Mouse (Mus musculus) midbrain, embryonic 14.5 days (tissue): ENCODE measurements around the gene Vps50. TPM values are rescaled to one million over a fixed set of nuclear protein-coding genes. Genes with fewer than 3 reads are reported as not detected.
"Not testable (repeated sequence)": the region's sequence is repeated elsewhere in the genome, so short reads cannot be mapped to it uniquely, and the experiment has no call there.

Experiments
- ATAC-seq: fragments of 200-750 bp; cut with Nextera tagmentation; 2 replicates; pipeline ENCODE4 v1.8.0; 2017; ENCODE audit warnings: moderate number of reproducible peaks, moderate library complexity; ENCODE audit not compliant: low FRiP score, low TSS enrichment
- DNase-seq: peaks from one replicate; pipeline ENCODE4 v3.0.0-alpha.2; 2015
- H3K27ac ChIP-seq: fragments of 300-500 bp; sonication (generic); replicated peaks from 2 replicates; pipeline ENCODE4 v1.5.1; 2014; ENCODE audit warnings: mild to moderate bottlenecking, low read depth, low read length, moderate library complexity
- H3K27me3 ChIP-seq: fragments of 300-500 bp; sonication (generic); 2 replicates; pipeline ENCODE4 v1.6.1; 2014; ENCODE audit warnings: low read length, control low read depth, mixed read lengths; ENCODE audit not compliant: control insufficient read depth, insufficient read depth
- H3K36me3 ChIP-seq: fragments of 300-500 bp; sonication (generic); 2 replicates; pipeline ENCODE4 v1.6.1; 2014; ENCODE audit warnings: low read length, control low read depth; ENCODE audit not compliant: control insufficient read depth, insufficient read depth
- H3K4me1 ChIP-seq: fragments of 300-500 bp; sonication (generic); 2 replicates; pipeline ENCODE4 v1.6.1; 2014; ENCODE audit warnings: mild to moderate bottlenecking, antibody characterized with exemption, low read length, control low read depth; ENCODE audit not compliant: control insufficient read depth, insufficient read depth
- H3K4me2 ChIP-seq: fragments of 300-500 bp; sonication (generic); 2 replicates; pipeline ENCODE4 v1.6.1; 2014; ENCODE audit warnings: mild to moderate bottlenecking, low read length, moderate library complexity
- H3K4me3 ChIP-seq: fragments of 300-500 bp; sonication (generic); replicated peaks from 2 replicates; pipeline ENCODE4 v1.5.1; 2014; ENCODE audit warnings: low read depth, low read length
- H3K9ac ChIP-seq: fragments of 300-500 bp; sonication (generic); replicated peaks from 2 replicates; pipeline ENCODE4 v1.6.1; 2014; ENCODE audit warnings: mild to moderate bottlenecking, low read length, moderate library complexity
- H3K9me3 ChIP-seq: fragments of 300-500 bp; sonication (generic); 2 replicates; pipeline ENCODE4 v1.6.1; 2016; ENCODE audit warnings: low read length, control low read depth, mixed read lengths; ENCODE audit not compliant: control insufficient read depth
- WGBS: fragments of 180-500 bp; shearing (Covaris S2); extraction: QIAGEN DNeasy Blood & Tissue Kit; methylation state at CpG from one replicate; pipeline ENCODE4 v1.1.7; 2014; 5-methylcytosine and 5-hydroxymethylcytosine counted together
- polyA plus RNA-seq: library from polyadenylated mRNA; unstranded; fragments of >200 nt; fragmentation: Nextera tagmentation; extraction: Ambion mirVana; gene quantifications from 2 replicates; pipeline ENCODE4 v1.2.1, GENCODE M21; 2014

Gene Vps50
- polyA plus RNA-seq, 1 experiment from 2014 or later, result 59.8 TPM

DNA sequence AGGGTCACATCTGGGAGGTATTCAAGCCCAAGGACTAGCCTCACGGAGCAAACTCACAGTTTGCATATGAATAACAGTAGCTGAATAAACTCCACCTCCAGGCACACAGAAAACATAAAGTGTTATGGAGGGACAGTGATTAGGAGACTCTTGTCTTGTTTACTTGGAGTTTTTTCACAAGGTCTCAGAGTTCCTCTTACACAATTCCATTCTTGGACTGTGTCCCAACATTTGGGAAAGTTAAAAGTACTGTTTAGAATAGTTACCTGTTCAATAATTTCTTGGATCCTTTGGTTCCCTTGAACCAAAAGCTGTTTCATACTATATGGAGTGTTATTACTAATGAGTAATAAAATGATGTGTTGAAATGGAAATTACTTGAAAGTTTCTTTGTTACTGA, 46.8 kb downstream of the Vps50 start:
- H3K9me3 ChIP-seq, result no peaks in the 10 kb centered on the region
- H3K36me3 ChIP-seq, result 0 out of 2 replicates have a peak, but pooled peaks cover 4% of the 10 kb centered on the region
- ATAC-seq (no peak), DNase-seq (no peak)
- no peaks in the 10 kb centered on the region for H3K4me1 ChIP-seq
- H3K4me3 ChIP-seq, result no peak overlapping the region
- no peak overlapping the region for H3K27ac ChIP-seq
- no peaks in the 10 kb centered on the region for H3K27me3 ChIP-seq
- H3K9ac ChIP-seq, result no peak overlapping the region
- 43% methylated on average over 1 of the region's 1 CpGs for WGBS
- no peak overlapping the region for H3K4me2 ChIP-seq

GRCm38 (mm10) chr6:3548959-3549358, 50.8 kb downstream of the Vps50 start:
- Histone ChIP-seq H3K4me2 (no peak overlapping the region), H3K4me1 (no peaks in the 10 kb centered on the region), H3K9me3 (no peaks in the 10 kb centered on the region), H3K27me3 (no peaks in the 10 kb centered on the region), H3K4me3 (no peak overlapping the region), H3K27ac (no peak overlapping the region), H3K36me3 (0 out of 2 replicates have a peak, but pooled peaks cover 6% of the 10 kb centered on the region), H3K9ac (no peak overlapping the region)
- ATAC-seq, result no peak; the same call in 1 of the 2 replicates
- peak; percentile 22 for DNase-seq
- WGBS, result 61% methylated on average over 3 of the region's 3 CpGs

DNA sequence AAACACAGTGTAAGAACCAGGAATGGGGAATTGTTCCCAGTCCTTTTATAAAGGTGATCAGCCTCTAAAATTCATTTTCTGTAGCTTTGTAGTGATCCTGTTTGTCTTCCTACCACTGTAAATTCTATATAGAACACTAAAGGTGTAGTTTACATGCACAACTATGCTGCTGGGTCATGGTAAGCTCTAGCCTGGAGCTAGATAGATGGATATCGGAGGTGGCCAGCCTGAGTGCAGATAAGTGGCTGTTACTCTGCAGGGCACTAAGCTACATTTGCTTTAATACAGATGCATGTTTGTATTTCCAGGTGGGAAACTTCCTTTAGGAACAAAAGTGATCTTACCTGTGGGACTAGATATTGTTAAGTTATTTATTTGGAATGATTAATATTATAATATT, 51.8 kb downstream of the Vps50 start:
- Histone ChIP-seq H3K4me1 (no peaks in the 10 kb centered on the region), H3K27ac (no peak overlapping the region), H3K9me3 (no peaks in the 10 kb centered on the region), H3K9ac (no peak overlapping the region), H3K36me3 (0 out of 2 replicates have a peak, but pooled peaks cover 6% of the 10 kb centered on the region), H3K4me3 (no peak overlapping the region), H3K27me3 (no peaks in the 10 kb centered on the region), H3K4me2 (no peak overlapping the region)
- DNase-seq (no peak), ATAC-seq (no peak)
- WGBS, result 89% methylated on average over 1 of the region's 1 CpGs

- H3K4me3 ChIP-seq, H3K4me1 ChIP-seq, H3K4me2 ChIP-seq, H3K27me3 ChIP-seq, ATAC-seq, H3K9me3 ChIP-seq, H3K9ac ChIP-seq, H3K27ac ChIP-seq, DNase-seq: not testable (repeated sequence)
- WGBS, result 92% methylated on average over 9 of the region's 9 CpGs
- peaks cover 10% of the 10 kb centered on the region; the same call in 1 of the 2 replicates for H3K36me3 ChIP-seq
Observed at GRCm38 (mm10) chr6:3552681-3553080, 54.5 kb downstream of the Vps50 start.

DNA sequence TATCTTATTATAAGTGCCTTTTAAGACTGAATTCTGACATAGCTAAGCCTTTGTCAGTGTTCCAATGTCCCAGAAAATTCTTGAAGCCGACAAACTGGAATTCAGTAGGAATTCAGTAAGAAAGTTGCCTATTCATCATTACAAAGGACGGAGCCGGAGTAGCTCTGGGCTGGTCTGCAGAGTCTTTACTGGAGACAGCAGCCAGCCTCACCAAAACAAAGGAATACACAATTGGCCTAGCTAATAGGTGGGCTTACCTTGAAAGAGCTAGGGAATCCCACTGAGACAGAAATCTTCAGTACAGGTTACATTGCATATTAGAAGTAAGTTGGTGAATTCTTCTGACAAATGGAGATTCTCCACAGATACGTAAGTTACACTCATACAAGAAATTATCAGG, 59.0 kb downstream of the Vps50 start:
- Histone ChIP-seq H3K27me3 (no peaks in the 10 kb centered on the region), H3K4me1 (no peaks in the 10 kb centered on the region), H3K36me3 (peaks cover 8% of the 10 kb centered on the region; the same call in 1 of the 2 replicates), H3K4me2 (no peak overlapping the region), H3K27ac (no peak overlapping the region), H3K9me3 (no peaks in the 10 kb centered on the region), H3K4me3 (no peak overlapping the region), H3K9ac (no peak overlapping the region)
- DNase-seq (no peak), ATAC-seq (no peak)
- 75% methylated on average over 4 of the region's 4 CpGs for WGBS

- no peak overlapping the region for H3K27ac ChIP-seq
- H3K9me3 ChIP-seq, result no peaks in the 10 kb centered on the region
- H3K4me1 ChIP-seq, result no peaks in the 10 kb centered on the region
- peaks cover 8% of the 10 kb centered on the region; the same call in 1 of the 2 replicates for H3K36me3 ChIP-seq
- no peaks in the 10 kb centered on the region for H3K27me3 ChIP-seq
- H3K4me3 ChIP-seq, result no peak overlapping the region
- ATAC-seq (no peak), DNase-seq (no peak)
- H3K4me2 ChIP-seq, result no peak overlapping the region
- 70% methylated on average over 5 of the region's 5 CpGs for WGBS
- H3K9ac ChIP-seq, result no peak overlapping the region
Observed at GRCm38 (mm10) chr6:3560009-3560408, 61.8 kb downstream of the Vps50 start.

DNA sequence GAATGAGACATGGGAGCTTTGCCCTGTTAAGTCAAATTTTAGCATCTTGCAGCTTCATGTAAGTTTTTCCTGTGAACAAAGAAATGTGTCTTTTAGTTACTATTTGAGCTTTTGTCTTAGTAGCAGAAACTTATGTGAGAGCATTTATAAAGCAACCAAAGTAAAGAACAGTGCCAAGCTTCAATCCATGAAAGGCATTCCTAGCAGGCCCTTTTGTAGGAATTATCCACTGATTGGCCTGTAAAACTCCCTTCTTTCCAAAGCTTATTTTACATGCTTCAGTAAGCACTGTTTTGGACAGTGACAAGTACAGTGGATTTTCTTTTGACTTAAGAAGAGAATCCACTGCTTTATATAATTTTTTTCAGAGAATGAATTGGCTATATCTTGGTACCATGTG, 64.1 kb downstream of the Vps50 start:
- Histone ChIP-seq H3K4me1 (no peaks in the 10 kb centered on the region), H3K9me3 (no peaks in the 10 kb centered on the region), H3K36me3 (peaks cover 5% of the 10 kb centered on the region; the same call in 1 of the 2 replicates), H3K27me3 (no peaks in the 10 kb centered on the region), H3K9ac (no peak overlapping the region), H3K27ac (no peak overlapping the region), H3K4me2 (no peak overlapping the region), H3K4me3 (no peak overlapping the region)
- DNase-seq (no peak), ATAC-seq (no peak)

DNA sequence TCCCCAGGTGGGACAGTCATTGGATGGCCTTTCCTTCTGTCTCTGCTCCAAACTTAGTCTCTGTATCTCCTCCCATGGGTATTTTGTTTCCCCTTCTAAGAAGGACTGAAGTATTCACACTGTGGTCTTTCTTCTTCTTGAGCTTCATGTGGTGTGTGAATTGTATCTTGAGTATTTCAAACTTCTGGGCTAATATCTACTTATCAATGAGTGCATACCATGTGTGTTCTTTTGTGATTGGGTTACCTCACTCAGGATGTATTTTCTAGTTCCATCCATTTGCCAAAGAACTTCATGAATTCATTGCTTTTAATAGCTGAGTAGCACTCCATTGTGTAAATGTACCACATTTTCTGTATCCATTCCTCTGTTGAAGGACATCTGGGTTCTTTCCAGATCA, 65.9 kb downstream of the Vps50 start:
- H3K4me3 ChIP-seq, H3K4me1 ChIP-seq, H3K27me3 ChIP-seq, H3K36me3 ChIP-seq, H3K9me3 ChIP-seq, H3K9ac ChIP-seq, H3K4me2 ChIP-seq, H3K27ac ChIP-seq, DNase-seq, ATAC-seq: not testable (repeated sequence)

- Histone ChIP-seq H3K9ac (no peak overlapping the region), H3K4me3 (no peak overlapping the region), H3K27ac (no peak overlapping the region), H3K9me3 (no peaks in the 10 kb centered on the region), H3K4me1 (no peaks in the 10 kb centered on the region), H3K36me3 (peaks cover 6% of the 10 kb centered on the region; the same call in 1 of the 2 replicates), H3K4me2 (no peak overlapping the region), H3K27me3 (no peaks in the 10 kb centered on the region)
- 92% methylated on average over 4 of the region's 4 CpGs for WGBS
- DNase-seq (no peak), ATAC-seq (no peak)
Observed at GRCm38 (mm10) chr6:3565005-3565404, 66.8 kb downstream of the Vps50 start.
